Comparison of ENCODE assay signal across 23 mouse cellular contexts in the genomic region with DNA sequence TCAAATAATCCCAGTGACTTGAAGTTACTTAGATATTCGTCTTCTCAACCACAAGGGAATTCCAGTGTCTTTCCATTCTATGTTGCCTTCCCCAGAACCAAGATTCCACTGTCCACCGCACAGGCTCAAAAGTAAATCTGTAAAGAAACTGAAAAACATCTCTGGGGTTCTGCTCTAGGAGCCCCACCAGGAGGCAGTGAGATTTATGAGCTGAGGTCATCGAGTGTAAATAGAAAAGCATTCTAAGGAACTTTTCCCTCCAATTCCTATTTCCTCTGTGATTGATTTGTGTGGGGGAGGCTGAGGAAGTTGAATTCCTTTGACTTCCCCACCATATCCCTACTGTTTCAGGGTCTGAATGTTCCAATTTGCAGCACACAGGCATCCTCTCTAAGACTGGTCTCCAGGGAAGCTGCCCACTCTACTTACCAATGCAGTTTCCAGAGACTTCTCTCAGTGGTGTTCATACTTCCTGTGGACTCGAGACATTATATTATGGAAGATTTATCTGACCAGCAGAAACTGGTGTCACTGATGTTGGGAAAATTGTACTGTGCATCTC.
A peak's percentile ranks its signal among the peaks of the same experiment; 100 is the strongest.
DNase-seq lines count a peak whose midpoint lies in the region; ATAC-seq and TF ChIP-seq lines count a peak whose summit lies in the region.
"Had no signal": no experiment of that assay in that cellular context is flagged by ENCODE, and none has a peak within 500 bp of the region (broad histone marks: within the 10 kb centered on the region; RNA-seq: fewer than 3 reads in every experiment).

No protein-coding gene starts in this region.

- H3K27ac ChIP-seq in heart, adult 2 months, result peak overlapping the region; percentile 7
- peak overlapping the region; percentile 58 for H3K27ac ChIP-seq in kidney, embryonic 16.5 days (ENCODE audit: low read length)
- H3K27ac ChIP-seq in brown adipose tissue, adult 24 weeks (replicated peaks; ENCODE audit: low read depth, low read length), result 0 out of 2 replicates have a peak overlapping the region, but pooled peaks have one; percentile 37
- H3K27ac ChIP-seq in stomach, embryonic 14.5 days (ENCODE audit: low read length), result peak overlapping the region; percentile 49; the same call in 1 of the 2 replicates
- H3K27ac ChIP-seq: embryonic facial prominence, embryonic 12.5 days; forebrain, embryonic 13.5 days; hindbrain, embryonic 14.5 days; liver, embryonic 12.5 days; midbrain, embryonic 10.5 days; neural tube, embryonic 12.5 days had no signal

- no peaks in the 10 kb centered on the region for H3K9me3 ChIP-seq in kidney, embryonic 16.5 days (ENCODE audit: low read length)
- no peaks in the 10 kb centered on the region for H3K9me3 ChIP-seq in stomach, embryonic 14.5 days (ENCODE audit: control insufficient read depth, low read depth, low read length)
- H3K9me3 ChIP-seq: embryonic facial prominence, embryonic 12.5 days; forebrain, embryonic 13.5 days; liver, embryonic 12.5 days; midbrain, embryonic 10.5 days; neural tube, embryonic 12.5 days had no signal

- WGBS in heart, adult 2 months, result 36% methylated on average over 4 of the region's 4 CpGs
- WGBS in kidney, embryonic 16.5 days, result 17% methylated on average over 4 of the region's 4 CpGs
- 30% methylated on average over 4 of the region's 4 CpGs for WGBS in stomach, embryonic 14.5 days

- TF ChIP-seq EP300 in heart, adult 2 months (IDR thresholded peaks at IDR 0.05; ENCODE audit: insufficient read depth, low read depth, low read length), result no peak

- peak; percentile 75 for ATAC-seq in kidney, embryonic 16.5 days (ENCODE audit: low FRiP score, low TSS enrichment)
- no peak for ATAC-seq in stomach, embryonic 14.5 days (ENCODE audit: insufficient number of reproducible peaks, insufficient read depth, low FRiP score, low read depth)
- ATAC-seq: forebrain, embryonic 13.5 days; intestine, embryonic 16.5 days; liver, embryonic 12.5 days had no signal

- no peaks in the 10 kb centered on the region for H3K79me2 ChIP-seq in heart, adult 2 months (replicated peaks; ENCODE audit: control insufficient read depth, insufficient read depth, low read length)

- intact Hi-C loops in heart, adult 2 months (cut with DNase I), result no loop called here
- intact Hi-C loops in heart, postnatal 10 days (cut with DNase I), result no loop called here
- intact Hi-C loops in left cerebral cortex, postnatal 25 days (cut with DNase I), result no loop called here

- peaks cover 1% of the 10 kb centered on the region; the same call in 1 of the 2 replicates for H3K36me3 ChIP-seq in heart, adult 2 months (ENCODE audit: control insufficient read depth, insufficient read depth, low read length)
- no peaks in the 10 kb centered on the region for H3K36me3 ChIP-seq in kidney, embryonic 16.5 days (ENCODE audit: insufficient read depth, low read length)
- H3K36me3 ChIP-seq in stomach, embryonic 14.5 days (ENCODE audit: control insufficient read depth, insufficient read depth, low read length), result no peaks in the 10 kb centered on the region
- H3K36me3 ChIP-seq: embryonic facial prominence, embryonic 12.5 days; liver, embryonic 12.5 days; midbrain, embryonic 10.5 days; neural tube, embryonic 12.5 days had no signal

- H3K4me3 ChIP-seq in heart, adult 2 months, result no peak overlapping the region
- no peak overlapping the region for H3K4me3 ChIP-seq in kidney, embryonic 16.5 days (ENCODE audit: low read length)
- no peak overlapping the region for H3K4me3 ChIP-seq in brown adipose tissue, adult 24 weeks (ENCODE audit: insufficient read depth, low read depth, low read length)
- no peak overlapping the region for H3K4me3 ChIP-seq in stomach, embryonic 14.5 days (ENCODE audit: low read depth, low read length)
- H3K4me3 ChIP-seq: embryonic facial prominence, embryonic 12.5 days; erythroblast, embryonic 14.5 days; forebrain, embryonic 13.5 days; liver, embryonic 12.5 days; midbrain, embryonic 10.5 days; neural tube, embryonic 12.5 days had no signal

- peaks cover 18% of the 10 kb centered on the region for H3K4me1 ChIP-seq in heart, adult 2 months (ENCODE audit: control insufficient read depth, insufficient read depth, low read length)
- H3K4me1 ChIP-seq in kidney, embryonic 16.5 days (ENCODE audit: insufficient read depth, low read length), result peaks cover 34% of the 10 kb centered on the region
- H3K4me1 ChIP-seq in brown adipose tissue, adult 24 weeks (ENCODE audit: control insufficient read depth, insufficient read depth, insufficient read length, low read length), result peaks cover 25% of the 10 kb centered on the region
- H3K4me1 ChIP-seq in stomach, embryonic 14.5 days (ENCODE audit: control insufficient read depth, insufficient read depth, low read length), result peaks cover 12% of the 10 kb centered on the region

- H3K4me2 ChIP-seq in kidney, embryonic 16.5 days (replicated peaks; ENCODE audit: low read depth, low read length), result no peak overlapping the region
- no peak overlapping the region for H3K4me2 ChIP-seq in stomach, embryonic 14.5 days (replicated peaks; ENCODE audit: low read depth, low read length)
- H3K4me2 ChIP-seq: embryonic facial prominence, embryonic 12.5 days; forebrain, embryonic 13.5 days; heart, embryonic 11.5 days; hindbrain, embryonic 14.5 days; liver, embryonic 12.5 days; neural tube, embryonic 12.5 days had no signal

- TF ChIP-seq POLR2A in heart, adult 2 months (IDR thresholded peaks at IDR 0.05; ENCODE audit: insufficient read depth, low read depth, low read length), result no peak

- TF ChIP-seq CTCF in heart, adult 2 months (IDR thresholded peaks at IDR 0.05), result peak; percentile 23

- DNase-seq in heart, adult 2 months, result peak in 1 of 2 experiments; percentile 12
- no peak for DNase-seq in heart, postnatal 10 days
- no peak for DNase-seq in kidney, adult 8-10 months
- no peak for DNase-seq in layer of hippocampus, adult 9-11 months
- no peak for DNase-seq in left cerebral cortex, postnatal 25 days (ENCODE audit: low spot score in 2 of 2)
- DNase-seq: cerebellum, adult 2 months; cerebellum, postnatal 36 days; gastrocnemius, postnatal 10 days; lung, adult 2 months; lung, postnatal 4 days; thymus, adult 2 months had no signal

- H3K27me3 ChIP-seq in heart, adult 2 months (ENCODE audit: control insufficient read depth, insufficient read depth, low read length), result no peaks in the 10 kb centered on the region
- H3K27me3 ChIP-seq in kidney, embryonic 16.5 days (ENCODE audit: insufficient read depth, low read length), result no peaks in the 10 kb centered on the region
- H3K27me3 ChIP-seq in stomach, embryonic 14.5 days (ENCODE audit: control insufficient read depth, insufficient read depth, low read length), result no peaks in the 10 kb centered on the region
- H3K27me3 ChIP-seq: embryonic facial prominence, embryonic 12.5 days; forebrain, embryonic 13.5 days; liver, embryonic 12.5 days; neural tube, embryonic 12.5 days had no signal

- no peak overlapping the region for H3K9ac ChIP-seq in heart, adult 2 months (ENCODE audit: low read depth, low read length)
- H3K9ac ChIP-seq in kidney, embryonic 16.5 days (replicated peaks; ENCODE audit: low read length), result no peak overlapping the region
- no peak overlapping the region for H3K9ac ChIP-seq in stomach, embryonic 14.5 days (replicated peaks; ENCODE audit: low read depth, low read length)
- H3K9ac ChIP-seq: embryonic facial prominence, embryonic 12.5 days; forebrain, embryonic 13.5 days; hindbrain, embryonic 14.5 days; liver, embryonic 12.5 days; neural tube, embryonic 12.5 days had no signal

Comparison
In these comparisons a context has a peak if more than half of its experiments do, and no peak if none do; other contexts are left out.
1. H3K27ac ChIP-seq: peak in every context shown above with its lines; median percentile 58 in kidney, embryonic 16.5 days; 49 in stomach, embryonic 14.5 days; 37 in brown adipose tissue, adult 24 weeks; 7 in heart, adult 2 months.